Mouse (Mus musculus) heart, postnatal 14 days (tissue): ENCODE measurements around the gene Xlr4c. TPM values are rescaled to one million over a fixed set of nuclear protein-coding genes. Genes with fewer than 3 reads are reported as not detected.
"Not testable (repeated sequence)": the region's sequence is repeated elsewhere in the genome, so short reads cannot be mapped to it uniquely, and the experiment has no call there.

Experiments used
- DNase-seq, 2 experiments: peaks; one replicate each; pipeline ENCODE4 v3.0.0; 2021 to 2022
- intact Hi-C: fragments of 180-260 bp; cut with DNase I; formaldehyde crosslinking; loops from one replicate; pipeline ENCODE4 v1.15.1; 2025
- long read RNA-seq, 2 experiments: library from polyadenylated mRNA; stranded (forward); transcript quantifications; one replicate each; pipeline ENCODE4 v2.0.0; 2021
- total RNA-seq, 2 experiments: library from RNA; stranded (reverse); gene quantifications; 2 replicates each; pipeline ENCODE4 v1.2.3; 2021

Gene Xlr4c
- 1 to 10 TPM in 1 of 2 experiments, not detected in 1; 1.2 TPM for total RNA-seq
- long read RNA-seq, experiment 1: 0 reads
- long read RNA-seq, experiment 2: 0 reads

DNA sequence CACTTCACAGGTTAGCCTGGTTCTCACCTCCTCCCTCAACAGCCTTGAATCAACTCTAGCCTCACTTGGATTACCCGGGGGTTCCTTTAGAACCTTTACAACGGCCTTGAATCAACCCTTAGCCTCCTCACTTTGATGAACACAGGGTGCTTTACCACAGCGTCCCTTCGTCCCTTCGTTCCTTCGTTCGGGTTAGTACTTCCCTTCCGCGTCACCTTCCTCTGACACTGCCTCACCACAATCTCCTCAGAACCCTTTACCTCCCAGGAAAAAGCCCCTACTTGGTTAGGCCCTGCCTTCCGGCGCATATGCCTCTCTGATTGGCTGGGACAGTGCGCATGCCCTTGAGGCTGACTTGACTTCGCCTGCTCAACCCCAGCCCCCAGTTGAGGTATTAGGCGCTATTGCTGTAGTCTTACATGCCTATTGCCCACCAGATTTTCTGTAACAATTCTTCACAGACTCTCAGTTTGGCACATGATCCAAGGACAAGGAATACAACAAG, at the start of gene Xlr4c:
Gene Xlr4c, minus strand, starts transcription at position 310 of the 505 bp plus-strand sequence.
- intact Hi-C loops, DNase-seq: not testable (repeated sequence)

GRCm38 (mm10) chrX:73265270-73265669, 22.3 kb upstream of the Xlr4c start, which contains the start of gene Xlr3c:
Gene Xlr3c (minus strand): TSS chrX:73265390.
- DNase-seq, intact Hi-C loops: not testable (repeated sequence)

GRCm38 (mm10) chrX:73262428-73262827, 19.5 kb upstream of the Xlr4c start:
- intact Hi-C loops, DNase-seq: not testable (repeated sequence)

- intact Hi-C loops: loop anchor here (10.0 kb wide), 1 partner anchor 116 kb away; the partner anchor contains the start of gene Zfp275
- DNase-seq: no peak
These were observed 13.6 kb downstream of the Xlr4c start for GRCm38 (mm10) chrX:73229288-73229687.

DNA sequence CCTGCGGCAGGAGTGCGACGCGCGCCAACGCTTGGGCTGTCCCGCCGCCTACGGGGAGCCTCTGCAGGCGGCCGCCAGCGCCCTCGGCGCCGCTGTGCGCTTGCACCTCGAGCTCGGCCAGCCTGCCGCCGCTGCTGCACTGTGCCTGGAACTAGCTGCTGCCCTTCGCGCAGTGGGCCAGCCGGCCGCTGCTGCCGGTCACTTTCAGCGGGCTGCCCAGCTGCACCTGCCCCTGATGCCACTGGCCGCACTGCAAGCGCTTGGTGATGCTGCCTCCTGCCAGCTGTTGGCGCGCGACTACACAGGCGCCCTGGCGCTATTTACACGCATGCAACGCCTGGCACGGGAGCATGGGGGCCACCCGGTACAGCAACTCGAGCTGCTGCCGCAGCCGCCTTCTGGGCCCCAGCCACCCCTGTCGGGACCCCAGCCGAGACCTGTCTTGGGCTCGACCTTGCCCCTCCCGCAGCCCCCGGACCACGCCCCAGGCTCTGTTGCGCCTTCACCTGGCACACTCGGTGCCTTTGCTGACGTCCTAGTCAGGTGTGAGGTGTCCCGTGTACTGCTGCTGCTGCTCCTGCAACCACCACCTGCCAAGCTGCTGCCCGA, 14.2 kb downstream of the Xlr4c start:
- intact Hi-C loops: loop anchor here (10.0 kb wide), 1 partner anchor 116 kb away; the partner anchor contains the start of gene Zfp275
- DNase-seq: peak; percentile 44 to 58

GRCm38 (mm10) chrX:73227914-73228605, 14.9 kb downstream of the Xlr4c start, which contains the start of gene F8a:
Gene F8a (plus strand): TSS chrX:73228291.
- peak; percentile 75 to 78 for DNase-seq
- intact Hi-C loops: loop anchor here (10.0 kb wide), 1 partner anchor 117 kb away; the partner anchor contains the start of gene Zfp275

- intact Hi-C loops: loop anchor here (10.0 kb wide), 1 partner anchor 119 kb away; the partner anchor contains the start of gene Zfp275
- no peak for DNase-seq
These were observed 17.6 kb downstream of the Xlr4c start for GRCm38 (mm10) chrX:73225365-73225764.

DNA sequence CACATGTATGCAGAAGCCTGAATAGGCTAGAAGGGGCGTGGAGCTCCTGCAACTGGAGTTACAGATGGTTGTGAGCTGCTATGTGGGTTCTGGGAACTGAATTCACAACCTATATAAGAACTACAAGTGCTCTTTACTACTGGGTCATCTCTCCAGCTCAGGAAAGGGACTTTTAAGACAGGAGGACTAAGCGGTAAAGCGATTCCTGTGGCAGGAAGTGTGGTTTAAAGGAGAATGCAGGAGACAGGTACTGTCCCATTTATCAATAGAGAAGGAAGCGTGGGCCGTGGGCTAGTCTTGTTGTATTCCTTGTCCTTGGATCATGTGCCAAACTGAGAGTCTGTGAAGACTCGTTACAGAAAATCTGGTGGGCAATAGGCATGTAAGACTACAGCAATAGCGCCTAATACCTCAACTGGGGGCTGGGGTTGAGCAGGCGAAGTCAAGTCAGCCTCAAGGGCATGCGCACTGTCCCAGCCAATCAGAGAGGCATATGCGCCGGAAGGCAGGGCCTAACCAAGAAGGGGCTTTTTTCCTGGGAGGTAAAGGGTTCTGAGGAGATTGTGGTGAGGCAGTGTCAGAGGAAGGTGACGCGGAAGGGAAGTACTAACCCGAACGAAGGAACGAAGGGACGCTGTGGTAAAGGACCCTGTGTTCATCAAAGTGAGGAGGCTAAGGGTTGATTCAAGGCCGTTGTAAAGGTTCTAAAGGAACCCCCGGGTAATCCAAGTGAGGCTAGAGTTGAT, 28.9 kb downstream of the Xlr4c start, which contains the start of gene Xlr4b:
Gene Xlr4b, plus strand, starts transcription at position 515 of the 746 bp plus-strand sequence.
- intact Hi-C loops: not testable (repeated sequence)

GRCm38 (mm10) chrX:73191934-73192333, 51.0 kb downstream of the Xlr4c start, which contains the start of gene Xlr3b:
Gene Xlr3b (plus strand): TSS chrX:73192207.
- intact Hi-C loops: not testable (repeated sequence)
- peak in 1 of 2 experiments; percentile 2 for DNase-seq

More for the DNA sequence above, 28.9 kb downstream of the Xlr4c start, which contains the start of gene Xlr4b:
- not testable (repeated sequence) for DNase-seq

Other genes starting within 250 kb of the Xlr4c start
- gene Pnma5, start 206.0 kb downstream of the Xlr4c start, total RNA-seq: under 1 TPM in 1 of 2 experiments, not detected in 1; 0.24 TPM
- not detected for gene Pnma3, start 178.3 kb downstream of the Xlr4c start, total RNA-seq
- gene Xlr4a, start 160.7 kb downstream of the Xlr4c start, total RNA-seq: 1 to 10 TPM in 1 of 2 experiments, not detected in 1; 2.7 TPM
- gene Xlr3a, start 146.0 kb downstream of the Xlr4c start, total RNA-seq: 1 to 10 TPM in 1 of 2 experiments, not detected in 1; 1.1 TPM
- not detected for gene Gm14685, start 126.1 kb downstream of the Xlr4c start, total RNA-seq
- gene Xlr5b, start 94.3 kb downstream of the Xlr4c start, total RNA-seq: not detected
- not detected for gene DXBay18, start 93.7 kb downstream of the Xlr4c start, total RNA-seq
- gene Spin2d, start 66.1 kb downstream of the Xlr4c start, total RNA-seq: not detected
- gene Xlr3b, start 50.9 kb downstream of the Xlr4c start, total RNA-seq: 1 to 10 TPM in 1 of 2 experiments, under 1 TPM in 1; 0.19 to 3.5 TPM
- gene Xlr4b, start 28.8 kb downstream of the Xlr4c start, total RNA-seq: 1 to 10 TPM in 1 of 2 experiments, under 1 TPM in 1; 0.36 to 1.4 TPM
- gene F8a, start 14.8 kb downstream of the Xlr4c start, total RNA-seq: 1 to 10 TPM; 6.3 to 6.4 TPM
- gene Xlr3c, start 22.3 kb upstream of the Xlr4c start, total RNA-seq: not detected
- not detected for gene Xlr5a, start 49.8 kb upstream of the Xlr4c start, total RNA-seq
- gene Xlr5c, start 49.8 kb upstream of the Xlr4c start, total RNA-seq: not detected
- not detected for gene Gm45015, start 93.7 kb upstream of the Xlr4c start, total RNA-seq
- gene Zfp275, start 99.5 kb upstream of the Xlr4c start, total RNA-seq: 1 to 10 TPM; 4.8 to 5.7 TPM
- gene Gm18336, start 155.6 kb upstream of the Xlr4c start, total RNA-seq: not detected
- gene Zfp92, start 168.0 kb upstream of the Xlr4c start, total RNA-seq: not detected
- not detected for gene Trex2, start 192.2 kb upstream of the Xlr4c start, total RNA-seq
- gene Haus7, start 215.9 kb upstream of the Xlr4c start, total RNA-seq: 1 to 10 TPM; 8.3 to 8.8 TPM
- gene Bgn, start 240.5 kb upstream of the Xlr4c start, total RNA-seq: 100 to 1,000 TPM; 216 to 248 TPM